Mouse (Mus musculus): ENCODE measurements around the gene Arhgdia.

The Arhgdia gene

DNA sequence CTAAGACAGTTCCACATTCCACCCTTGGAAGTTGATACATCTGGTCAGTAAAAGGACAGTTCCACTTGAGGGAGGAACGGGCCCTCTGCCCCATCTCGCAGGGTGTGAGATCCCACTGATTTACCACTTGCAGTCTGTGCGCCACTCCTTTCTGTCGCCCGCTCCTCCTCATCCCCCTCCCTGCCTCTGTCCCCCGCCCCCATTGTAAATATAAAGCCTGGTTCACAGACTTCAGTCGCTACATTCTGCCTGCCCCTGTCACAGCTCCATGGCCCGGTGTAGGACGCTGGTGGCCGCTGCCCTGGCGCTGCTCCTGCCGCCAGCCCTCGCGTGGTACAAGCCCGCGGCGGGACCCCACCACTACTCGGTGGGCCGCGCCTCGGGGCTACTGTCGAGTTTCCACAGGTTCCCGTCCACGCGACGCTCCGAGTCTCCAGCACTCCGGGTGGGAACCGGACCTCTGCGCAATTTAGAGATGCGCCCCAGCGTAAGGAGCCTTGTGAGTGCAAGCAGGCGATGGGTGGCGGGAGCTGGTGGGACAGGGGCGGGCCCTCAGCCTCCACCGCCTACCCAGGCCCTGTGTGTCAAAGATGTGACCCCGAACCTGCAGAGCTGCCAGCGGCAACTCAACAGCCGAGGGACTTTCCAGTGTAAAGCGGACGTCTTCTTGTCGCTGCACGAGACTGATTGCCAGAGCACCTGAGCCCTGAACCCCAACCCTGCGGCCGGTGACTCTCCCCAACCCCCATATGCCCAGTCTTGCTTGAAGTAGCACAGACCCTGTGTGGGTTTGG lies 27.0 kb upstream of the Arhgdia start, which contains the start of gene Npb:
Gene Npb (plus strand): TSS at position 237 of the 794 bp plus-strand sequence.
- Histone ChIP-seq H3K27me3 (ENCODE audit: insufficient read depth, low read length) (0 out of 2 replicates have a peak, but pooled peaks cover 2% of the 10 kb centered on the region), H3K4me1 (replicated peaks; ENCODE audit: low read depth, low read length) (peaks cover 73% of the 10 kb centered on the region), H3K4me3 (replicated peaks; ENCODE audit: low read length) (peak within 1 kb of the TSS; percentile 72), H3K9me3 (ENCODE audit: low read length) (no peaks in the 10 kb centered on the region), H3K36me3 (ENCODE audit: insufficient read depth, low read length) (peaks cover 79% of the 10 kb centered on the region)
- TF ChIP-seq POU5F1 (IDR thresholded peaks at IDR 0.05; ENCODE audit: borderline replicate concordance, low read length) = no peak
- TF ChIP-seq CTCF (conservative IDR thresholded peaks at IDR 0.05; ENCODE audit: low read length) = no peak
- no peak for TF ChIP-seq NANOG (IDR thresholded peaks at IDR 0.05; ENCODE audit: borderline replicate concordance, low read length)

DNA sequence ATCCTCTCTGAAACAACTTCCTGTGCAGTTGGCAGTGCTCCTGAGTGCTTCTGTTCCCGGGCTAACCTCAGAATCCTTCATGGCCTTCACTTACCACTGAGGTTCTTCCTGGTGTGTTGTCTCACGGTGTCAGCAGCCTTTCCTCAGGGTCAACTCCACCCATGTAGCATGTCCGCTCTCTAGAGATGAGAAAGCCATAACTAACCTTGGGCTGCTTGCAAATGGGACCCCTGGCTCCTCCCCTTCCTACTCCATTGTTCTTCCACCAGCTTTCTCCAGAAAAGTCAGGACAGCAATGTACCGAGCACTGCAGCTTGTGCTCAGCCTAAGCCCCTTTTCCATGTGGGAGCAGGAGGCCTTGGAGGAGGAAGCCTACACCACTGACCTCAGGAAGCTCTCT lies 25.3 kb upstream of the Arhgdia start:
- Histone ChIP-seq H3K4me1 (replicated peaks; ENCODE audit: low read depth, low read length) (peaks cover 63% of the 10 kb centered on the region), H3K9me3 (ENCODE audit: low read length) (no peaks in the 10 kb centered on the region), H3K4me3 (replicated peaks; ENCODE audit: low read length) (0 out of 2 replicates have a peak overlapping the region, but pooled peaks have one; percentile 13), H3K36me3 (ENCODE audit: insufficient read depth, low read length) (peaks cover 79% of the 10 kb centered on the region), H3K27me3 (ENCODE audit: insufficient read depth, low read length) (0 out of 2 replicates have a peak, but pooled peaks cover 2% of the 10 kb centered on the region)
- no peak for TF ChIP-seq CTCF (conservative IDR thresholded peaks at IDR 0.05; ENCODE audit: low read length)
- TF ChIP-seq POU5F1 (IDR thresholded peaks at IDR 0.05; ENCODE audit: borderline replicate concordance, low read length) = no peak
- TF ChIP-seq NANOG (IDR thresholded peaks at IDR 0.05; ENCODE audit: borderline replicate concordance, low read length) = no peak

DNA sequence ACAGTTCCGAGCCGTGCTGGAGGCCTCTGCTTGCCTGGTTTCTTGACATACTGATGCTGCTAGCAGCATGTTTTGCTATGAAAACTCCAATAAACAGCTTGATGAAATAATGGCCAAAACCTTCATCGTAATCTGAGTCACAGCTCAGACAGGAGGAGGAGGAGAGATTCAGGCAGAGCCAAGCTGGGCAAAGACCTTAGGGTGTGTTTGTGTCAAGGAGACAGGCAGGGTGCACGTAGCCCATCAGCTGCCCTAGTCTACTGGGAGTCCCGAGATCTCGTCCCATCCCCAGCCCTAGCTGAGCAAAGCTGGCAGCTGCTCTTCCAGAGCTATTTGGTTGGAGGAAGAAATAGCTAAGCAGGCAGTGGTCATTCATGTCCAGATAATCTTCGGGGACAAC lies 24.2 kb upstream of the Arhgdia start:
- Histone ChIP-seq H3K36me3 (ENCODE audit: insufficient read depth, low read length) (peaks cover 78% of the 10 kb centered on the region), H3K4me1 (replicated peaks; ENCODE audit: low read depth, low read length) (peaks cover 54% of the 10 kb centered on the region), H3K27me3 (ENCODE audit: insufficient read depth, low read length) (0 out of 2 replicates have a peak, but pooled peaks cover 2% of the 10 kb centered on the region), H3K9me3 (ENCODE audit: low read length) (no peaks in the 10 kb centered on the region), H3K4me3 (replicated peaks; ENCODE audit: low read length) (no peak overlapping the region)
- no peak for TF ChIP-seq NANOG (IDR thresholded peaks at IDR 0.05; ENCODE audit: borderline replicate concordance, low read length)
- TF ChIP-seq CTCF (conservative IDR thresholded peaks at IDR 0.05; ENCODE audit: low read length) = no peak
- TF ChIP-seq POU5F1 (IDR thresholded peaks at IDR 0.05; ENCODE audit: borderline replicate concordance, low read length) = no peak

DNA sequence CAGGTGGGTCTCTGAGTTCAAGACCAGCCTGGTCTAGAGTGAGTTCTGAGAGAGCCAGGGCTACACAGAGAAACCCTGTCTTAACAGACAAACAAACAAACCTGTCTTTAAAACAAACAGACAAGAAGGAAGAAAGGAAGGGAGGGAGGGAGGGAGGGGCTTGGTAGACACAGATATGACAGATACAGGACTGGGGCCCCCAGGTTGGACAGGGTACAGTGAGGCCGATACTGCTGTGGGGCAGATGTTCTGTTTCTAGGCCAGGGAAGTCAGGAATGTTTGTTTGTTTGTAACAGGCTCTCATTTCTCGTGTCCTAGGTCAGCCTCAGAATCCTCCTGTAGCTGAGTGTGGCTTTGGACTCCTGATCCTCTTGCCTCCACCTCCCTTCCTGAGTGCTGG lies 22.1 kb upstream of the Arhgdia start:
- Histone ChIP-seq H3K9me3 (ENCODE audit: low read length) (no peaks in the 10 kb centered on the region), H3K27me3 (ENCODE audit: insufficient read depth, low read length) (0 out of 2 replicates have a peak, but pooled peaks cover 2% of the 10 kb centered on the region), H3K4me3 (replicated peaks; ENCODE audit: low read length) (no peak overlapping the region), H3K4me1 (replicated peaks; ENCODE audit: low read depth, low read length) (peaks cover 48% of the 10 kb centered on the region), H3K36me3 (ENCODE audit: insufficient read depth, low read length) (peaks cover 81% of the 10 kb centered on the region)
- no peak for TF ChIP-seq NANOG (IDR thresholded peaks at IDR 0.05; ENCODE audit: borderline replicate concordance, low read length)
- no peak for TF ChIP-seq POU5F1 (IDR thresholded peaks at IDR 0.05; ENCODE audit: borderline replicate concordance, low read length)
- TF ChIP-seq CTCF (conservative IDR thresholded peaks at IDR 0.05; ENCODE audit: low read length) = no peak

DNA sequence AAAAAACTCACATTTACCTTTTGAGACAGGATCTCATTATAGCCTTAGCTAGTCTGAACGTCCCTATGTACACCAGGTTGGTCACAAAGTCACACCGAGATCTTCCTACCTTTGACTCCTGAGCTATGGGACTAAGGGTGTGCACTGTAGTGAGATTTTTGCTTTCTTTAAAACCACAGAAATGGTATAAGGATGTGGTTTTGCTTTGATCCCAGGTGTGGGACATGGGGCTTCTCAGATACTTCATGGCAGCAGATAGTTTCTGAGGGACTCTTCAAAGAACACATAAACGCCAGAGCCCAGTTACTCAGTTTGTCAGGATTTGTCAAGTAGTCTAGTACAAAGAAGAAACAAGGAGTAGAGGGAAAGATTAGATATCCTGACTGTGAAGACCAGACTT lies 19.3 kb upstream of the Arhgdia start:
- no peaks in the 10 kb centered on the region for H3K27me3 ChIP-seq (ENCODE audit: insufficient read depth, low read length)
- H3K4me1 ChIP-seq (replicated peaks; ENCODE audit: low read depth, low read length) = peaks cover 37% of the 10 kb centered on the region
- no peak overlapping the region for H3K4me3 ChIP-seq (replicated peaks; ENCODE audit: low read length)
- H3K36me3 ChIP-seq (ENCODE audit: insufficient read depth, low read length) = peaks cover 82% of the 10 kb centered on the region
- H3K9me3 ChIP-seq (ENCODE audit: low read length) = no peaks in the 10 kb centered on the region
- TF ChIP-seq POU5F1 (IDR thresholded peaks at IDR 0.05; ENCODE audit: borderline replicate concordance, low read length) = no peak
- no peak for TF ChIP-seq CTCF (conservative IDR thresholded peaks at IDR 0.05; ENCODE audit: low read length)
- no peak for TF ChIP-seq NANOG (IDR thresholded peaks at IDR 0.05; ENCODE audit: borderline replicate concordance, low read length)

DNA sequence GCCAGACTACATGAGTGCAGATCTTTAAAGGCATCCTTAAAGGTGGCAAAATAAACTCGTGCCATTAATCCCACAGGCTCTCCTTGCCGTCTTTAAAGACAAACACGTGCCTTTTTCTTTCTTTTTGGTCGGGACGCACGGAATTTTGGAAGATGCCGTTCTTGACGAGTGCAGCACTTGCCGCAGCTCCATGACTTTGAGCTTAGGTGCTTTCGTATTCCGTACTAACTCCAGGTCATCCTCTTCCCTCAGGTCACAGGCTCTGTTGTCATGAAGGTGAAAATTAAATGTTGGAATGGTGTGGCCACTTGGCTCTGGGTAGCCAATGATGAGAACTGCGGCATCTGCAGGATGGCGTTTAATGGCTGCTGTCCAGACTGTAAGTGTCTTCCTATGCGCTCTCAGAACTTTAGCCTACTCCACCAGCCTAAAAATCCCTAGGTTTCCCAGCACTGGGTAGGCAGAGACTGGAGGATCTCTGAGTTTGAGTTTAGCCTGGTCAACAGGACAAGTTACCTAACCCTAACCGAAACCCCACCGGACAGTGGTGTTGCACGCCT lies 17.6 kb upstream of the Arhgdia start:
- Histone ChIP-seq H3K4me1 (replicated peaks; ENCODE audit: low read depth, low read length) (peaks cover 51% of the 10 kb centered on the region), H3K27me3 (ENCODE audit: insufficient read depth, low read length) (no peaks in the 10 kb centered on the region), H3K9me3 (ENCODE audit: low read length) (no peaks in the 10 kb centered on the region), H3K36me3 (ENCODE audit: insufficient read depth, low read length) (peaks cover 82% of the 10 kb centered on the region), H3K4me3 (replicated peaks; ENCODE audit: low read length) (peak overlapping the region; percentile 96)
- TF ChIP-seq CTCF (conservative IDR thresholded peaks at IDR 0.05; ENCODE audit: low read length) = no peak

DNA sequence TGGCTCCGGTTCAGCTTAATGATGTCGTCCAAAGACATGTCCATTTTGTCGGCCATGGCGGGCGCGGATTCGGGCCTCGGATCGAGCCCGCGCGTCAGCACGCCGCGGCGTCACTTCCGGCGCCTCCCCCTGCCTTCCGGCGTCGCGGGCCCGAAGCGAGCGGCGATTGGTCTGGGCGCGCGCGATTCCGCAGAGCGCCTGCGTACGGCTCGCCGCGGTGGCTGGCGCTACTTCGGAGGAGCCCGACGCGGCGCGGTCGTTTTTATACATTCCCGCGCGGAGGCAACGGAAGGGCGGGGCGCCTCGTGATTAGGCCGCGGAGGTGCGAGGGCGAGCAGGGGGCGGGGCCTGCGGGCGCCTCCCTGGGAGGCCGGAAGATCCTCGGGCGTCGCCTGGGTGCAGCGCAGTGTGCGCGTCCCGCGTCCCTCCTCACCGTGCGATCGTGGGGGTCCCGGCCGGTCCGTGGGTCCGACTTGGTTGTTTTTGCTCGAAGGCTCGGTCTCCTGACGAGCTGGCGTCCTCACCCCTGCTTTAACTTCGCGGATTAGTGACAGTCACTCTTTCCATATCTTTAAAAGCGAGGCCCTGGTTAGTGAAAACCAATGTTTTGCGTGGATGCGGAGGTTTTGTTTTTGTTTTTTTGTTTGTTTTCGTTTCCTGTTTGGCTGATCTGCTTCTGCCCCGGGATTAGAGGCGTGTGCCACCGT lies 17.0 kb upstream of the Arhgdia start, which contains the start of the genes Alyref and Anapc11:
Gene Alyref (minus strand): TSS at position 83 of the 707 bp plus-strand sequence.
Gene Anapc11 (plus strand): TSS at position 139 of the 707 bp plus-strand sequence.
- Histone ChIP-seq H3K36me3 (ENCODE audit: insufficient read depth, low read length) (peaks cover 82% of the 10 kb centered on the region), H3K4me3 (replicated peaks; ENCODE audit: low read length) (peak within 1 kb of the TSS; percentile 96), H3K27me3 (ENCODE audit: insufficient read depth, low read length) (no peaks in the 10 kb centered on the region), H3K4me1 (replicated peaks; ENCODE audit: low read depth, low read length) (peaks cover 56% of the 10 kb centered on the region), H3K9me3 (ENCODE audit: low read length) (no peaks in the 10 kb centered on the region)
- TF ChIP-seq CTCF (conservative IDR thresholded peaks at IDR 0.05; ENCODE audit: low read length) = no peak
- no peak for TF ChIP-seq NANOG (IDR thresholded peaks at IDR 0.05; ENCODE audit: borderline replicate concordance, low read length)
- no peak for TF ChIP-seq POU5F1 (IDR thresholded peaks at IDR 0.05; ENCODE audit: borderline replicate concordance, low read length)
